Mouse (Mus musculus) hindbrain, embryonic 12.5 days (tissue): Measurements from ENCODE around the gene Cdk2ap1. TPM values are rescaled to one million over a fixed set of nuclear protein-coding genes. Genes with fewer than 3 reads are reported as not detected.
"Not testable (repeated sequence)": the region's sequence is repeated elsewhere in the genome, so short reads cannot be mapped to it uniquely, and the experiment has no call there.

ENCODE experiments used
- ATAC-seq: fragments of 200-750 bp; cut with Nextera tagmentation; 2 replicates; pipeline ENCODE4 v1.8.0; 2017; ENCODE audit warnings: moderate TSS enrichment; ENCODE audit not compliant: low FRiP score
- H3K27ac ChIP-seq: fragments of 300-500 bp; sonication (generic); 2 replicates; pipeline ENCODE4 v1.5.1; 2016; ENCODE audit warnings: mild to moderate bottlenecking
- H3K27me3 ChIP-seq: fragments of 300-500 bp; sonication (generic); 2 replicates; pipeline ENCODE4 v1.6.1; 2016; ENCODE audit warnings: mild to moderate bottlenecking
- H3K36me3 ChIP-seq: fragments of 300-500 bp; sonication (generic); 2 replicates; pipeline ENCODE4 v1.6.1; 2016; ENCODE audit warnings: mild to moderate bottlenecking
- H3K4me1 ChIP-seq: fragments of 300-500 bp; sonication (generic); 2 replicates; pipeline ENCODE4 v1.6.1; 2016
- H3K4me2 ChIP-seq: fragments of 300-500 bp; sonication (generic); replicated peaks from 2 replicates; pipeline ENCODE4 v1.6.1; 2016; ENCODE audit warnings: mild to moderate bottlenecking
- H3K4me3 ChIP-seq: fragments of 300-500 bp; sonication (generic); 2 replicates; pipeline ENCODE4 v1.5.1; 2016; ENCODE audit warnings: mild to moderate bottlenecking
- H3K9ac ChIP-seq: fragments of 300-500 bp; sonication (generic); 2 replicates; pipeline ENCODE4 v1.6.1; 2016; ENCODE audit warnings: mild to moderate bottlenecking, moderate library complexity
- H3K9me3 ChIP-seq: fragments of 300-500 bp; sonication (generic); replicated peaks from 2 replicates; pipeline ENCODE4 v1.6.1; 2016; ENCODE audit warnings: mild to moderate bottlenecking
- WGBS: fragments of 180-500 bp; shearing (Covaris S2); methylation state at CpG from one replicate; pipeline ENCODE4 v1.1.7; 2016; 5-methylcytosine and 5-hydroxymethylcytosine counted together
- polyA plus RNA-seq: library from polyadenylated mRNA; unstranded; fragments of >200 nt; fragmentation: Nextera tagmentation; extraction: Ambion mirVana; gene quantifications from 2 replicates; pipeline ENCODE4 v1.2.1, GENCODE M21; 2016

The Cdk2ap1 gene
- polyA plus RNA-seq, 1 experiment from 2014 or later, result 142 TPM

DNA sequence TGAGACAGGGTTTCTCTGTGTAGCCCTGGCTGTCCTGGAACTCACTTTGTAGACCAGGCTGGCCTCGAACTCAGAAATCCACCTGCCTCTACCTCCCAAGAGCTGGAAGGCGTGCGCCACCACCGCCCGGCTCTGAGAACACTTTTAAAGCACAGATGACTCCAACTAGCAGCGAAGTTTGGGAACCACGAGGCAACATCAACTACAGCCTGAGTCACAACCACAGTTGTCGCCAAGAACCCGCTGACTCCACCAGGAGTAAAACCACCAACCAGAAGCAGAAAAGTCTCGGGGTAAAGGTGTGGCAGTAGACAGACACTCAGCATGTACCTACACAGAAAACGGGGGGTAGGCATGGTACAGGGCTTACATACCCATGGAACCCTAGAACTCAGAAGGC, 52.8 kb downstream of the Cdk2ap1 start:
- Histone ChIP-seq H3K9ac (no peak overlapping the region), H3K9me3 (peaks cover 6% of the 10 kb centered on the region), H3K27me3 (no peaks in the 10 kb centered on the region), H3K27ac (no peak overlapping the region), H3K36me3 (peaks cover 83% of the 10 kb centered on the region), H3K4me1 (no peaks in the 10 kb centered on the region), H3K4me3 (no peak overlapping the region), H3K4me2 (no peak overlapping the region)
- no peak for ATAC-seq
- WGBS, result 96% methylated on average over 11 of the region's 11 CpGs

- H3K36me3 ChIP-seq, result peaks cover 78% of the 10 kb centered on the region
- peaks cover 6% of the 10 kb centered on the region for H3K9me3 ChIP-seq
- ATAC-seq, result no peak
- no peaks in the 10 kb centered on the region for H3K4me1 ChIP-seq
- 86% methylated on average over 10 of the region's 10 CpGs for WGBS
- no peak overlapping the region for H3K27ac ChIP-seq
- H3K4me2 ChIP-seq, result no peak overlapping the region
- H3K4me3 ChIP-seq, result no peak overlapping the region
- H3K9ac ChIP-seq, result no peak overlapping the region
- H3K27me3 ChIP-seq, result no peaks in the 10 kb centered on the region
These were observed 53.7 kb downstream of the Cdk2ap1 start for GRCm38 (mm10) chr5:124309155-124309554.

- H3K4me3 ChIP-seq, ATAC-seq, H3K9ac ChIP-seq, H3K4me1 ChIP-seq, H3K4me2 ChIP-seq, H3K27me3 ChIP-seq, H3K27ac ChIP-seq, H3K9me3 ChIP-seq: not testable (repeated sequence)
- 95% methylated on average over 6 of the region's 6 CpGs for WGBS
- peaks cover 68% of the 10 kb centered on the region for H3K36me3 ChIP-seq
These were observed 60.0 kb downstream of the Cdk2ap1 start for GRCm38 (mm10) chr5:124302853-124303252.

DNA sequence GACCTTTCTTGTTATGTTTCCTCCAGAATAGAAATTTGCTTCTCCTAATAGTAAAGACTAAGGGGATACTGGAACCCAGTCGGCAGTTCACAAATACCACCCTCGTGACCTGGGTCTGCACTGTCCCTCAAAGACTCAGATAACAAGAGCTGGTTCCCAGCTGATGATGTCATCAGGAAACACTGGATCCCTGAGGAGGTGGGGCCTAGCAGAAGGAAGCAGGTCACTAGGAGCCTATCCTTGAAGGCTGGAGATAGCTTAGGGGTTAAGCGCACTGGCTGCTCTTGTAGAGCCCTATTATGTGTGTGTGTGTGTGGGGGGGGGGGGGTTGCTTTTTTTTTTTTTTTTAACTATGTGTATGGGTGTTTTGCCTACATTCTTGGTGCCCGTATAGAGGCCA, 62.8 kb downstream of the Cdk2ap1 start:
- H3K4me3 ChIP-seq, result no peak overlapping the region
- ATAC-seq, result no peak
- H3K9me3 ChIP-seq, result no peaks in the 10 kb centered on the region
- 68% methylated on average over 4 of the region's 4 CpGs for WGBS
- peaks cover 69% of the 10 kb centered on the region for H3K36me3 ChIP-seq
- H3K4me1 ChIP-seq, result no peaks in the 10 kb centered on the region
- H3K4me2 ChIP-seq, result no peak overlapping the region
- H3K27me3 ChIP-seq, result no peaks in the 10 kb centered on the region
- H3K27ac ChIP-seq, result no peak overlapping the region
- no peak overlapping the region for H3K9ac ChIP-seq

- not testable (repeated sequence) for H3K27ac ChIP-seq, H3K4me3 ChIP-seq, H3K4me2 ChIP-seq, ATAC-seq, H3K9me3 ChIP-seq, H3K9ac ChIP-seq, H3K27me3 ChIP-seq, H3K4me1 ChIP-seq
- WGBS, result 73% methylated on average over 4 of the region's 4 CpGs
- peaks cover 70% of the 10 kb centered on the region for H3K36me3 ChIP-seq
These were observed 63.6 kb downstream of the Cdk2ap1 start for GRCm38 (mm10) chr5:124299307-124299706.

GRCm38 (mm10) chr5:124296475-124296874, 66.4 kb downstream of the Cdk2ap1 start:
- Histone ChIP-seq H3K36me3 (peaks cover 81% of the 10 kb centered on the region), H3K9me3 (no peaks in the 10 kb centered on the region), H3K27ac (no peak overlapping the region), H3K4me3 (no peak overlapping the region), H3K4me1 (no peaks in the 10 kb centered on the region), H3K9ac (no peak overlapping the region), H3K27me3 (no peaks in the 10 kb centered on the region), H3K4me2 (no peak overlapping the region)
- WGBS, result 95% methylated on average over 4 of the region's 4 CpGs
- no peak for ATAC-seq

Other genes with a start within 250 kb of the Cdk2ap1 start
- 86.4 and 88.8 TPM in 2 replicates for gene Arl6ip4, start 247.0 kb downstream of the Cdk2ap1 start, polyA plus RNA-seq
- gene Pitpnm2, start 113.3 kb downstream of the Cdk2ap1 start, polyA plus RNA-seq, result 6.9 and 7.0 TPM in 2 replicates
- gene Mphosph9, start 35.1 kb downstream of the Cdk2ap1 start, polyA plus RNA-seq, result 17.5 and 18.6 TPM in 2 replicates
- 16.6 and 20.0 TPM in 2 replicates for gene 2810006K23Rik, start 35.0 kb downstream of the Cdk2ap1 start, polyA plus RNA-seq
- 108 and 113 TPM in 2 replicates for gene Sbno1, start 62.9 kb upstream of the Cdk2ap1 start, polyA plus RNA-seq
- gene Kmt5a, start 76.8 kb upstream of the Cdk2ap1 start, polyA plus RNA-seq, result 62.9 and 67.3 TPM in 2 replicates
- 18.0 and 20.0 TPM in 2 replicates for gene Rilpl2, start 115.3 kb upstream of the Cdk2ap1 start, polyA plus RNA-seq
- 23.8 and 27.2 TPM in 2 replicates for gene Snrnp35, start 120.1 kb upstream of the Cdk2ap1 start, polyA plus RNA-seq
- 18.9 and 20.9 TPM in 2 replicates for gene Rilpl1, start 168.3 kb upstream of the Cdk2ap1 start, polyA plus RNA-seq
- gene Tmed2, start 177.6 kb upstream of the Cdk2ap1 start, polyA plus RNA-seq, result 418 and 446 TPM in 2 replicates
- gene Ddx55, start 189.8 kb upstream of the Cdk2ap1 start, polyA plus RNA-seq, result 18.0 and 19.1 TPM in 2 replicates
- gene Eif2b1, start 216.0 kb upstream of the Cdk2ap1 start, polyA plus RNA-seq, result 66.0 and 69.5 TPM in 2 replicates
- 65.6 and 71.0 TPM in 2 replicates for gene Gtf2h3, start 216.1 kb upstream of the Cdk2ap1 start, polyA plus RNA-seq